Mouse (Mus musculus) midbrain, postnatal 0 days (tissue): ENCODE measurements at regions not wholly inside any gene's neighbourhood (a gene's known extent, or its start where the extent isn't known, plus 50 kb on each side); places are given as distances from the start of the nearest gene placed in this dataset.

ENCODE experiments used
- ATAC-seq: fragments of 200-750 bp; cut with Nextera tagmentation; 2 replicates; pipeline ENCODE4 v1.8.0; 2017; ENCODE audit warnings: moderate number of reproducible peaks, mild to moderate bottlenecking, moderate TSS enrichment, moderate library complexity; ENCODE audit not compliant: low FRiP score
- DNase-seq: peaks from one replicate; pipeline ENCODE4 v3.0.0-alpha.2; 2015; ENCODE audit warnings: low spot score
- H3K27ac ChIP-seq: fragments of 300-500 bp; sonication (generic); 2 replicates; pipeline ENCODE4 v1.5.1; 2014; ENCODE audit warnings: low read depth, mild to moderate bottlenecking, low read length, mixed read lengths
- H3K27me3 ChIP-seq: fragments of 300-500 bp; sonication (generic); 2 replicates; pipeline ENCODE4 v1.6.1; 2014; ENCODE audit warnings: low read length, control low read depth, mixed read lengths; ENCODE audit not compliant: insufficient read depth
- H3K36me3 ChIP-seq: fragments of 300-500 bp; sonication (generic); 2 replicates; pipeline ENCODE4 v1.6.1; 2014; ENCODE audit warnings: low read length, control low read depth, mixed read lengths; ENCODE audit not compliant: insufficient read depth
- H3K4me1 ChIP-seq: fragments of 300-500 bp; sonication (generic); 2 replicates; pipeline ENCODE4 v1.6.1; 2014; ENCODE audit warnings: mild to moderate bottlenecking, control low read depth, antibody characterized with exemption, low read length, mixed read lengths; ENCODE audit not compliant: insufficient read depth
- H3K4me2 ChIP-seq: fragments of 300-500 bp; sonication (generic); 2 replicates; pipeline ENCODE4 v1.6.1; 2014; ENCODE audit warnings: low read depth, mild to moderate bottlenecking, low read length, mixed read lengths; ENCODE audit not compliant: poor library complexity, severe bottlenecking
- H3K4me3 ChIP-seq: fragments of 300-500 bp; sonication (generic); 2 replicates; pipeline ENCODE4 v1.5.1; 2014; ENCODE audit warnings: low read depth, mild to moderate bottlenecking, low read length, moderate library complexity
- H3K9ac ChIP-seq: fragments of 300-500 bp; sonication (generic); replicated peaks from 2 replicates; pipeline ENCODE4 v1.6.1; 2014; ENCODE audit warnings: mild to moderate bottlenecking, low read length, moderate library complexity, mixed read lengths; ENCODE audit not compliant: poor library complexity, severe bottlenecking
- H3K9me3 ChIP-seq: fragments of 300-500 bp; sonication (generic); 2 replicates; pipeline ENCODE4 v1.6.1; 2016; ENCODE audit warnings: low read length, control low read depth
- CTCF ChIP-seq: IDR thresholded peaks from 2 replicates; pipeline ENCODE4 v1.5.1; 2016; ENCODE audit warnings: antibody characterized with exemption, mild to moderate bottlenecking
- WGBS: fragments of 180-500 bp; shearing (Covaris S2); extraction: QIAGEN DNeasy Blood & Tissue Kit; methylation state at CpG from one replicate; pipeline ENCODE4 v1.1.7; 2014; 5-methylcytosine and 5-hydroxymethylcytosine counted together

DNA sequence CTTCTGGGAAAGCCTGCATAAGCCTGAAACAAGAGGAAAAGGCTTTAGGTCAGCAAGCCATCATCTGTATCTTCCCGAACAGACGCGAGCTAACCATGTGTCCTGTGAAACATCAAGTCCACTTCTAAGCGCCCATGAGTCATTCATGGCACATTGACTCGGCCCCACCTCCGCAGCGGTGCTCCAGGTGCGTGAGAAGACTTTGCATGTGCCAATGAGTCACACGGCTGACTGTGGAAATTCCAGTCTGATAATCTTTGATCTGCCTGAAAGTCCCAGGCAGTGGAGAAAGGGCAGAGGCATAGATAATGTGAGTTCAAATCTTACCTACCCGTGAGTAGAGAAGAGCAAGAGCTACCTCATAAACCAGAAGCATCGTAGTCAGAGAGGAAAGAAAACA, 137.8 kb downstream of the Pfkfb3 start:
- no peak for TF ChIP-seq CTCF
- H3K36me3 ChIP-seq = no peaks in the 10 kb centered on the region
- DNase-seq (no peak), ATAC-seq (no peak)
- 92% methylated on average over 11 of the region's 11 CpGs for WGBS
- H3K4me3 ChIP-seq = no peak overlapping the region
- H3K27me3 ChIP-seq = no peaks in the 10 kb centered on the region
- no peaks in the 10 kb centered on the region for H3K4me1 ChIP-seq
- H3K4me2 ChIP-seq = no peak overlapping the region
- no peaks in the 10 kb centered on the region for H3K9me3 ChIP-seq
- no peak overlapping the region for H3K9ac ChIP-seq
- H3K27ac ChIP-seq = no peak overlapping the region

DNA sequence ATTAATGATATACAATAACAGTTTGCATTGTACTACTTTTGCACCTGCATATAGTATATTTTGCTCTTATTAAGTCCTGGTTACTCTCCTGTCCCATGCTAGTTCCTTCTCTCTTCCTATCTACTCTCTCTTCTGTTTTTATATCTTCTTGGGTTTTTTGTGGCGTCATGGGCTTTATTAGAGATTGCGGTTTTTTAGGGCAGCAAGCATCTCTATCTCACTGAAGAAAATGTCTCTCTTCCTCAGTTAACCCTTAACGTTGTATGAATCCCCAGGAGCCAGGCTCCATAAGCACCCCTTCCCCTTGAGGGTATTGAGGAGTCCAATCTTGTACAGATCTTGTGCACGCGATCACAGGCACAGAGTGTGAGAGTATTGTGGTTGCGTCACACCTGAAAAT, 141.4 kb downstream of the Pfkfb3 start:
- WGBS = 96% methylated on average over 6 of the region's 6 CpGs

DNA sequence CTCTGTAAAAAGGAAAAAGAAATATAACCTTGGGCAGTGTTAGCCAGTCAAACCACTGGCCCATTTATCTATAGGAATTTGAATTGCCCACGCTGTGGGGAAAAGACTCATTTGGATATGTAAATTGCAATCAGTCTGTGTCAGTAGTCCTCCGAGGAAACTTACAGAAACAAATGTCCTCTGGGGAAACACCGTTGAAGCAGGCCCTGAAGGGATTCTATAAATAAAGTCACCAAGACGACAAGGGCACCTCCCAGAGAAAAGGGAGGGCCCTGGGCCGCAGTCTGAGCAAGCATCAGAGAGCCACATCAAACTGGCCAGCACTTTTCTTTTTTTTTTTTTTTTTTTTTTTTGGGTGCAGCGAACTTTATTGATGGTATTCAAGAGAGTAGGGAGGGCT, 145.4 kb downstream of the Pfkfb3 start:
- no peak overlapping the region for H3K4me3 ChIP-seq
- no peak overlapping the region for H3K4me2 ChIP-seq
- no peaks in the 10 kb centered on the region for H3K36me3 ChIP-seq
- no peak for TF ChIP-seq CTCF
- H3K4me1 ChIP-seq = no peaks in the 10 kb centered on the region
- H3K9ac ChIP-seq = no peak overlapping the region
- H3K27me3 ChIP-seq = no peaks in the 10 kb centered on the region
- DNase-seq (no peak), ATAC-seq (no peak)
- no peaks in the 10 kb centered on the region for H3K9me3 ChIP-seq
- no peak overlapping the region for H3K27ac ChIP-seq
- 73% methylated on average over 5 of the region's 6 CpGs for WGBS

More for the DNA sequence above, 141.4 kb downstream of the Pfkfb3 start:
- TF ChIP-seq CTCF = no peak
- no peaks in the 10 kb centered on the region for H3K4me1 ChIP-seq
- no peak for DNase-seq
- H3K36me3 ChIP-seq = no peaks in the 10 kb centered on the region
- no peak overlapping the region for H3K27ac ChIP-seq
- no peak overlapping the region for H3K4me2 ChIP-seq
- no peaks in the 10 kb centered on the region for H3K27me3 ChIP-seq
- ATAC-seq = no peak
- no peak overlapping the region for H3K4me3 ChIP-seq
- H3K9ac ChIP-seq = no peak overlapping the region
- no peaks in the 10 kb centered on the region for H3K9me3 ChIP-seq

DNA sequence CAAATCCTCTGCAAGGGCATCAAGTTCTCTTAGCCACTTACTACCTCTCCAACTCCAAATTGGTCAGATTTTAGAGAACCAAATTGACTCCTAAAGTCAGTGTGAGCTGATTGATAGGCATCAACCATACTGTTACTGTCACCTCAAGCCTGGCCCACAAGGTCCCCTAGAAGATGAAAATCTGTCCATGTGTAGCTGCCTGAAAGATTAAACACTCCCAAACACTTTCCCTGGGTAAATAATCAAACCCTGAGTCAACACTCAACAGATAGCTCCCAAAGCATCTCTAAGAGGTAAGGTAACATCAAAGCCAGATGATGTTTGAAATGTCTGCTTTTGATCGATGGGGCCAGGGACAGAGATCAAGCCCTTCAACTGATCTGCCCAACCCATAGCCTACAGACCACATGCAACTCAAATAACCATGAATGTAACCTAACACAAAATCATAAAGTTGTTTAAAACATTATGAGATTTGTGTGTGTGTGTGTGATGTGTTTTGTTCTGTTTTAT, 147.7 kb downstream of the Pfkfb3 start:
- Histone ChIP-seq H3K4me1 (no peaks in the 10 kb centered on the region), H3K4me3 (no peak overlapping the region), H3K36me3 (no peaks in the 10 kb centered on the region), H3K9me3 (no peaks in the 10 kb centered on the region), H3K27ac (no peak overlapping the region), H3K27me3 (no peaks in the 10 kb centered on the region), H3K9ac (no peak overlapping the region), H3K4me2 (no peak overlapping the region)
- ATAC-seq (no peak), DNase-seq (no peak)
- 93% methylated on average over 1 of the region's 1 CpGs for WGBS
- no peak for TF ChIP-seq CTCF

DNA sequence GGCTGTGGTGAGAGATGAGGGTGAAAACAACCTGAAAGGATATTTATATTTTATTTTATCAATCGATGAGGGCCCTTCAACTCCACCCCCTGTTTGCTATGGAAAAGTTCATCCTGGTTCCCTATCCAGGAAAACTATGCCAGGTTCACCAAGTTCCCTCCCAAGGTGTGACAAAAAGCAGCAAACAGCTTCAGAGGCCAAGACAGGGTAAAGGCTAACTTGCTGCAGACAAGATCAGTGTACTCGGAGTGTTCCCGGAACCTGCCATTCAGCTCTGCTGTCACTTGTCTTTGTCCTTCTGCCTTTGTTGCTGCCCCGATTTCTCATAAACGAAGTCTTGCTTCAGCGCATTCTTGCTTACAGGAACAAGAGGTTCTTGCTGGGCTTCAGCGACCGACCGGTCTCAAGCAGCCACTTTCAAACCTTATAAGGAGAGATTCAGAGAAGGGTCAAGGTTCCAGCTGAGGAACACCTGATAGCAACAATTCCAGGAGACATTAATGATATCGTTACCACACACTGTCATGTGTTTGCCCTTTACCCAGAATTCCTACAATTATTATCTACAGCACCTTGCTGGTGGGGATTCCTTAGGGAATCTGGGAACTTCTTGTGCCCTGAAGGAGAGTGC, 151.5 kb downstream of the Pfkfb3 start:
- no peak for DNase-seq
- 47% methylated on average over 10 of the region's 10 CpGs for WGBS
- Histone ChIP-seq H3K9me3 (no peaks in the 10 kb centered on the region), H3K36me3 (no peaks in the 10 kb centered on the region), H3K4me2 (no peak overlapping the region), H3K27me3 (no peaks in the 10 kb centered on the region), H3K4me3 (no peak overlapping the region), H3K9ac (no peak overlapping the region), H3K4me1 (no peaks in the 10 kb centered on the region), H3K27ac (no peak overlapping the region)
- no peak for TF ChIP-seq CTCF
- no peak for ATAC-seq

DNA sequence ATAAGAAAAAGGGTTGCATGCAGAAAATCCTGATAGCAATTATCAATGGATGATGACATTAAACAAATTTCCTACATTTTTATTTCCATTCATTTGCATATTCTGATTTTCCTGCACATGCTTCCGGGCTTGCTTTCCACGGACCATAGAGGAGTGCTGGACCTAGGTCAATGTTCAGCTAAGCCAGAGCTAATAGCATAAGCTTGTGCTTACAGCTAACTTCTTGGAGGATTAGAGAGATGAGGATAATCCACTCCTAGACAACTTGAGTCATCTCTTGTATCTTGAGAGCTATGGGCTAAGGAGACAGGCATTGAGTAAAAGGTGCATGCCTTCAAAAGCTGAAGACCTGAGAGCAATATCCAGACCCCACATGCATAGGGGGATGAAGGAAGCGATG, 154.5 kb downstream of the Pfkfb3 start:
- Histone ChIP-seq H3K4me1 (no peaks in the 10 kb centered on the region), H3K9me3 (no peaks in the 10 kb centered on the region), H3K4me3 (no peak overlapping the region), H3K27me3 (no peaks in the 10 kb centered on the region), H3K4me2 (no peak overlapping the region), H3K9ac (no peak overlapping the region), H3K27ac (no peak overlapping the region), H3K36me3 (no peaks in the 10 kb centered on the region)
- DNase-seq (no peak), ATAC-seq (no peak)
- no peak for TF ChIP-seq CTCF
- 91% methylated on average over 3 of the region's 3 CpGs for WGBS
